Mouse (Mus musculus) gastrocnemius, adult 2 months (tissue): ENCODE data around the gene Gm21739. TPM values are rescaled to one million over a fixed set of nuclear protein-coding genes. Genes with fewer than 3 reads are reported as not detected.
"Not testable (repeated sequence)": the region's sequence is repeated elsewhere in the genome, so short reads cannot be mapped to it uniquely, and the experiment has no call there.

Source experiments
- DNase-seq: peaks from one replicate; pipeline ENCODE4 v3.0.0; 2022
- H3K27ac ChIP-seq: fragments of 200-600 bp; 2 replicates; pipeline ENCODE4 v1.8.1; 2022; ENCODE audit warnings: mild to moderate bottlenecking
- H3K4me3 ChIP-seq: fragments of 200-600 bp; 2 replicates; pipeline ENCODE4 v1.8.1; 2022; ENCODE audit warnings: mild to moderate bottlenecking, moderate library complexity
- intact Hi-C: fragments of 180-260 bp; cut with DNase I; formaldehyde crosslinking; loops from one replicate; pipeline ENCODE4 v1.15.1; 2025
- long read RNA-seq, 2 experiments: library from polyadenylated mRNA; stranded (forward); transcript quantifications; one replicate each; pipeline ENCODE4 v2.0.0; 2021
- total RNA-seq, 2 experiments: library from RNA; stranded (reverse); gene quantifications; 2 replicates each; pipeline ENCODE4 v1.2.3; 2021

Gene Gm21739
- not detected for total RNA-seq
- long read RNA-seq, experiment 1: 0 reads
- long read RNA-seq, experiment 2: 0 reads

- H3K4me3 ChIP-seq, DNase-seq, H3K27ac ChIP-seq, intact Hi-C loops: not testable (repeated sequence)
Measured at GRCm38 (mm10) chrY:44264344-44264743, at the start of gene Gm21739. Gene Gm21739 (minus strand): TSS chrY:44264444.
